Mouse (Mus musculus) effector memory CD4-positive, alpha-beta T cell, adult 5 months (primary cell): ENCODE measurements around the gene Arxes2. TPM values are rescaled to one million over a fixed set of nuclear protein-coding genes. Genes with fewer than 3 reads are reported as not detected.

Experiments used
- polyA plus RNA-seq: library from polyadenylated mRNA; unstranded; fragments of 100-300 nt; shearing (Covaris generic); gene quantifications from one replicate; pipeline ENCODE4 v1.2.1, GENCODE M21; 2017

The Arxes2 gene
- polyA plus RNA-seq, result 3.6 TPM

DNA sequence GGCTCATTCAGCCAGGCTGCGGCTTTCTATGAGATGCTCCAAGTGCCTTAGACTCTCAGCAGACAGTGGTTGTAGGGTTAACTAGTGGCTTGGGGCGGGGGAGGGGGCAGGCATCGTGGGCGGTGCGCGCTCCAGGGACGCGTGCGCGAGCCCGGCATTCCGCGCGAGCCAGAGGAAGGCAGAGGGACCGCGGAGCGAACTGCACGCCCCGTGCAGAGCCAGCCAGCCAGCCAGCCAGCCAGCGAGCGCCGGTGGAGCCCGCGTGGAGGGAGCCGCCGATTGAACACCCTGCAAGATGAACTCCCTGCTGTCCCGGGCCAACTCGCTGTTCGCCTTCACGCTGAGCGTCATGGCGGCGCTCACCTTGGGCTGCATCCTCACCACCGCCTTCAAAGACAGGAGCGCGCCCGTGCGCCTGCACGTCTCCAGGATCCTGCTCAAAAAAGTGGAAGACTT, at the start of gene Arxes2:
Gene Arxes2 (plus strand): TSS at position 161 of the 456 bp plus-strand sequence.

GRCm38 (mm10) chrX:136032799-136033763, 39.5 kb downstream of the Arxes2 start, which contains the start of gene Arxes1:
Gene Arxes1, plus strand, starts transcription at chrX:136033367.

Other genes starting within 250 kb of the Arxes2 start
- 16.5 TPM for gene Bhlhb9, start 196.2 kb upstream of the Arxes2 start, polyA plus RNA-seq
- gene Gprasp2, start 154.8 kb upstream of the Arxes2 start, polyA plus RNA-seq, result 16.1 TPM
- gene Arxes1, start 39.5 kb downstream of the Arxes2 start, polyA plus RNA-seq, result not detected
- gene Bex2, start 74.4 kb downstream of the Arxes2 start, polyA plus RNA-seq, result 15.1 TPM
- gene Nxf3, start 91.4 kb downstream of the Arxes2 start, polyA plus RNA-seq, result not detected
- not detected for gene Bex4, start 145.2 kb downstream of the Arxes2 start, polyA plus RNA-seq
- gene Tceal8, start 178.5 kb downstream of the Arxes2 start, polyA plus RNA-seq, result not detected
- not detected for gene Tceal5, start 210.1 kb downstream of the Arxes2 start, polyA plus RNA-seq
- not detected for gene Tceal7, start 221.0 kb downstream of the Arxes2 start, polyA plus RNA-seq
- not detected for gene Bex1, start 221.7 kb downstream of the Arxes2 start, polyA plus RNA-seq